Mouse (Mus musculus): ENCODE data around the gene Pyy. TPM values are rescaled to one million over a fixed set of nuclear protein-coding genes. Genes with fewer than 3 reads are reported as not detected.

Pyy gene
- polyA plus RNA-seq, 1 experiment, result not detected

GRCm38 (mm10) chr11:102084159-102084558, 23.5 kb downstream of the Pyy start:
- DNase-seq, result peak; percentile 20
- Histone ChIP-seq H3K36me3 (ENCODE audit: control insufficient read depth, insufficient read depth, low read length) (no peaks in the 10 kb centered on the region), H3K4me1 (ENCODE audit: control insufficient read depth, insufficient read depth, low read length) (no peaks in the 10 kb centered on the region), H3K4me3 (ENCODE audit: insufficient read depth, low read depth, low read length) (no peak overlapping the region), H3K27me3 (replicated peaks; ENCODE audit: control insufficient read depth, insufficient read depth, low read length) (no peaks in the 10 kb centered on the region), H3K27ac (ENCODE audit: insufficient read depth, low read depth, low read length) (no peak overlapping the region)
- TF ChIP-seq CTCF (conservative IDR thresholded peaks at IDR 0.05; ENCODE audit: insufficient read depth, insufficient read length, low read depth, low read length) (no peak), POLR2A (IDR thresholded peaks at IDR 0.05; ENCODE audit: low read depth, low read length) (no peak)
- 25% methylated on average over 7 of the region's 7 CpGs for WGBS

DNA sequence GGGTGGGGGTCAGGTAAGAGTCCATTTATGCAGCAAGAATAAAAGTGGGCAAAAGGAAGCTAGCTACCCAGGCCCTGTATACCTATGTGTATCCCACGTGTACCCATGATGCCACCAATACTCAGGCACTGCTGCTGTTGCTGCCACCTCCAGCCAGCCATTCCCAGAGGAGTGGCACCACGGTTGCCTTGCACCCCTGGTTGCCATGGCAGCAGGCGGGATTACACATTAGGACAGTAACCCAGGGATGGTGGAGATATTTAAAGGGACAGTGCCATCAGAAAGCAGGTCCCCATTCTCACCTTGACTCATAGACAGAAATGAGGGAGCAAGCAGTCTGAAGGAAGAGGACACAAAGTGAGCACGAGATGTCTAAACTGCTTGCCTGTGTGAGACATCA, 24.4 kb downstream of the Pyy start:
- WGBS, result 60% methylated on average over 4 of the region's 4 CpGs
- DNase-seq, result no peak

DNA sequence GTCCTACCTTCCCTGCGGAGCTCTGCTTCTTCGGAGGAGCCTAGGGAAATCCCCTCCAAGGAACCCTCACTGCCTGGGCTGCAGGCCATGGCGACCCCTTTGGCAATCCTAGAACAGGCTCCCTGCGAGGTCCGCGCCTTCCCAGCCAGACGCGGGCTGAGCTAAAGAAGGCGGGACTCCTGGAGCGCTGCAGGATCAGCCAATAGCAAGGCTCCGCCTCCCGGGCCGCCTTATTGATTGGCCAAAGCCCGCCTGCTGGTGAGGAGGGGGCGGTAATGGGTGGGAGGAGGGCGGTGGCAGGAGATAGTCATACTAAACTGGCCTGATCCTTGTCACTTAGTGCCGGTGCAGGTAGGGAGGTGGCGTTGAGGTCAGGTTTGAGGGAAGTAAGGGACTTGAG, 25.3 kb downstream of the Pyy start:
- no peaks in the 10 kb centered on the region for H3K27me3 ChIP-seq (replicated peaks; ENCODE audit: control insufficient read depth, insufficient read depth, low read length)
- TF ChIP-seq CTCF (conservative IDR thresholded peaks at IDR 0.05; ENCODE audit: insufficient read depth, insufficient read length, low read depth, low read length), result no peak
- TF ChIP-seq POLR2A (IDR thresholded peaks at IDR 0.05; ENCODE audit: low read depth, low read length), result no peak
- no peaks in the 10 kb centered on the region for H3K36me3 ChIP-seq (ENCODE audit: control insufficient read depth, insufficient read depth, low read length)
- H3K4me3 ChIP-seq (ENCODE audit: insufficient read depth, low read depth, low read length), result no peak overlapping the region
- peak; percentile 56 for DNase-seq
- no peaks in the 10 kb centered on the region for H3K4me1 ChIP-seq (ENCODE audit: control insufficient read depth, insufficient read depth, low read length)
- H3K27ac ChIP-seq (ENCODE audit: insufficient read depth, low read depth, low read length), result no peak overlapping the region
- 4% methylated on average over 18 of the region's 18 CpGs for WGBS

More for the DNA sequence above, 24.4 kb downstream of the Pyy start:
- no peaks in the 10 kb centered on the region for H3K36me3 ChIP-seq (ENCODE audit: control insufficient read depth, insufficient read depth, low read length)
- no peak overlapping the region for H3K27ac ChIP-seq (ENCODE audit: insufficient read depth, low read depth, low read length)
- TF ChIP-seq CTCF (conservative IDR thresholded peaks at IDR 0.05; ENCODE audit: insufficient read depth, insufficient read length, low read depth, low read length) (no peak), POLR2A (IDR thresholded peaks at IDR 0.05; ENCODE audit: low read depth, low read length) (no peak)
- no peaks in the 10 kb centered on the region for H3K4me1 ChIP-seq (ENCODE audit: control insufficient read depth, insufficient read depth, low read length)
- no peaks in the 10 kb centered on the region for H3K27me3 ChIP-seq (replicated peaks; ENCODE audit: control insufficient read depth, insufficient read depth, low read length)
- H3K4me3 ChIP-seq (ENCODE audit: insufficient read depth, low read depth, low read length), result no peak overlapping the region

- 39% methylated on average over 14 of the region's 14 CpGs for WGBS
- TF ChIP-seq CTCF (conservative IDR thresholded peaks at IDR 0.05; ENCODE audit: insufficient read depth, insufficient read length, low read depth, low read length) (no peak), POLR2A (IDR thresholded peaks at IDR 0.05; ENCODE audit: low read depth, low read length) (no peak)
Observed at GRCm38 (mm10) chr11:102073722-102074121, 33.9 kb downstream of the Pyy start.

DNA sequence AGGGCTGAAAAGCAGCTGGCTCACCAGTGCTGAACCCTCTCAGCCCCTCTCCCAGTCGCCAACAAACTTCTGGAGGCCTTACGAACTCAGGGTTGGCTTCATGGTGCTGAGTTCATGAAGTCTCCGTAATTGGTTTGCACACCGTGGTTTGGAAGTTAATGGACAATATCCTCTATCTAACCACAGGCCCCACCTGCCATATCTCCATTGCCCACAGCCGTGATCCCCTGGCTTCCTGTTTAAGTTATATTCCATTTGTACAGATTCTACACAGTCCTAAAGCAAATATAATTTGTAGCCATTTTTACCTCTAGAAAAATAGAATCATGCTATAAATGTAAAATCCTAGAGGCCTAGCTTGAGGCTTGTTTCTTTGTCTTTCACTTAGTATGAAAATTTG, 34.9 kb downstream of the Pyy start:
- TF ChIP-seq CTCF (conservative IDR thresholded peaks at IDR 0.05; ENCODE audit: insufficient read depth, insufficient read length, low read depth, low read length), result no peak
- TF ChIP-seq POLR2A (IDR thresholded peaks at IDR 0.05; ENCODE audit: low read depth, low read length), result no peak
- H3K4me1 ChIP-seq (ENCODE audit: control insufficient read depth, insufficient read depth, low read length), result no peaks in the 10 kb centered on the region
- H3K36me3 ChIP-seq (ENCODE audit: control insufficient read depth, insufficient read depth, low read length), result no peaks in the 10 kb centered on the region
- no peaks in the 10 kb centered on the region for H3K27me3 ChIP-seq (replicated peaks; ENCODE audit: control insufficient read depth, insufficient read depth, low read length)
- DNase-seq, result no peak
- no peak overlapping the region for H3K4me3 ChIP-seq (ENCODE audit: insufficient read depth, low read depth, low read length)
- WGBS, result 86% methylated on average over 5 of the region's 5 CpGs
- H3K27ac ChIP-seq (ENCODE audit: insufficient read depth, low read depth, low read length), result no peak overlapping the region

More at GRCm38 (mm10) chr11:102073722-102074121, 33.9 kb downstream of the Pyy start:
- Histone ChIP-seq H3K4me1 (ENCODE audit: control insufficient read depth, insufficient read depth, low read length) (no peaks in the 10 kb centered on the region), H3K36me3 (ENCODE audit: control insufficient read depth, insufficient read depth, low read length) (no peaks in the 10 kb centered on the region), H3K27me3 (replicated peaks; ENCODE audit: control insufficient read depth, insufficient read depth, low read length) (no peaks in the 10 kb centered on the region), H3K27ac (ENCODE audit: insufficient read depth, low read depth, low read length) (no peak overlapping the region), H3K4me3 (ENCODE audit: insufficient read depth, low read depth, low read length) (no peak overlapping the region)
- DNase-seq, result peak; percentile 83

GRCm38 (mm10) chr11:102070426-102070825, 37.2 kb downstream of the Pyy start:
- no peak for DNase-seq
- Histone ChIP-seq H3K4me3 (ENCODE audit: insufficient read depth, low read depth, low read length) (no peak overlapping the region), H3K27me3 (replicated peaks; ENCODE audit: control insufficient read depth, insufficient read depth, low read length) (no peaks in the 10 kb centered on the region), H3K36me3 (ENCODE audit: control insufficient read depth, insufficient read depth, low read length) (no peaks in the 10 kb centered on the region), H3K27ac (ENCODE audit: insufficient read depth, low read depth, low read length) (no peak overlapping the region), H3K4me1 (ENCODE audit: control insufficient read depth, insufficient read depth, low read length) (no peaks in the 10 kb centered on the region)
- TF ChIP-seq CTCF (conservative IDR thresholded peaks at IDR 0.05; ENCODE audit: insufficient read depth, insufficient read length, low read depth, low read length) (no peak), POLR2A (IDR thresholded peaks at IDR 0.05; ENCODE audit: low read depth, low read length) (no peak)
- 18% methylated on average over 13 of the region's 13 CpGs for WGBS

- no peak for TF ChIP-seq POLR2A (IDR thresholded peaks at IDR 0.05; ENCODE audit: low read depth, low read length)
- no peak for TF ChIP-seq CTCF (conservative IDR thresholded peaks at IDR 0.05; ENCODE audit: insufficient read depth, insufficient read length, low read depth, low read length)
- DNase-seq, result no peak
- WGBS, result 74% methylated on average over 11 of the region's 11 CpGs
Observed at GRCm38 (mm10) chr11:102069633-102070032, 38.0 kb downstream of the Pyy start.

More at GRCm38 (mm10) chr11:102069633-102070032, 38.0 kb downstream of the Pyy start:
- Histone ChIP-seq H3K4me1 (ENCODE audit: control insufficient read depth, insufficient read depth, low read length) (no peaks in the 10 kb centered on the region), H3K27me3 (replicated peaks; ENCODE audit: control insufficient read depth, insufficient read depth, low read length) (no peaks in the 10 kb centered on the region), H3K27ac (ENCODE audit: insufficient read depth, low read depth, low read length) (no peak overlapping the region), H3K36me3 (ENCODE audit: control insufficient read depth, insufficient read depth, low read length) (no peaks in the 10 kb centered on the region), H3K4me3 (ENCODE audit: insufficient read depth, low read depth, low read length) (no peak overlapping the region)
